Mouse (Mus musculus): ENCODE data around the gene Tff1. TPM values are rescaled to one million over a fixed set of nuclear protein-coding genes. Genes with fewer than 3 reads are reported as not detected.
A peak's percentile ranks its signal among the peaks of the same experiment; 100 is the strongest.

The Tff1 gene
- polyA plus RNA-seq, 1 experiment from 2014 or later, result not detected

DNA sequence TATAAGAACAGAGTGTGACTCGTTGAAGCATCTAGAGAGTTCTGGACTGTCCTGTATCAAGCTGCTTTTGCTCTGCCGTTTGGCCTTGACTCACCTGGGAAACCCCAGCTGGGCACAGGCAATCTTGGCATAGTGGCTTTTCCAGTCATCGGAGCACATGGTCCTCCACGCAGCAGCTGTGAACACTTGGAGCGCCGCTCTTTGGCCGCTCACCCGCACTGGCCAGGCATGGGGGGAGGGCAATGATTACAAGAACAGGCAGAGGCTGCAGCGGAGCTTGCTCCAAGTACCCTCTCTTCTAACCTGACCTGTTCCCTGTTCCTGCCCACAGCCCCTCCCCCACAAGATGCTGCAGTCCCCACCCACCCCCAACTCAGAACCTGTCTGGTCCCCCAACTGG lies 28.3 kb upstream of the Tff1 start:
- H3K4me2 ChIP-seq (replicated peaks; ENCODE audit: low read depth, low read length), result no peak overlapping the region
- H3K4me1 ChIP-seq (ENCODE audit: control insufficient read depth, insufficient read depth, low read length), result peaks cover 11% of the 10 kb centered on the region; the same call in 1 of the 2 replicates
- no peaks in the 10 kb centered on the region for H3K27me3 ChIP-seq (ENCODE audit: control insufficient read depth, insufficient read depth, low read length)
- ATAC-seq (ENCODE audit: low FRiP score, low TSS enrichment), result no peak
- no peak overlapping the region for H3K9ac ChIP-seq (ENCODE audit: low read depth, low read length)
- no peak overlapping the region for H3K27ac ChIP-seq (ENCODE audit: low read depth, low read length)
- no peaks in the 10 kb centered on the region for H3K36me3 ChIP-seq (ENCODE audit: control insufficient read depth, insufficient read depth, low read length)
- no peaks in the 10 kb centered on the region for H3K9me3 ChIP-seq (ENCODE audit: control insufficient read depth, low read length)
- WGBS, result 74% methylated on average over 9 of the region's 9 CpGs
- H3K4me3 ChIP-seq (ENCODE audit: low read length), result no peak overlapping the region

DNA sequence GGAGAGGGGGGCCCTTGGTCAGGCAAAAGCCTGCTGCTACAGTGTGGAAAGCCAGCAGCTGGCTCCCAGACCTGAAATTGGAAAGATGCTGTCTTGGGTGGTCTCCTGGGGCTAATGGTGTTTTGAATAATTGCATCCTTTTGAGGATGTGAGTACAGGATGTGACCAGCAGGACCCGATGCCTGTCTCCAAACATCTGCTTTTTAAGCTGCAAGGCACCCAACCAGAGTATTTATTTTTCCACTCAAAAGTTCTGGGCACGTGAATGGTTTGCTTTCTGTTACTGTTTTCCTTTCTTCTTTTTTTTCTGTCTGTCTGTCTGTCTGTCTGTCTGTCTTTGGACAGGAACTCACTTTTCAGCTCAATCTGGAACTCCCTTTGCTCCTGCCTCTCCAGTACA lies 27.6 kb upstream of the Tff1 start:
- Histone ChIP-seq H3K4me1 (ENCODE audit: control insufficient read depth, insufficient read depth, low read length) (peaks cover 11% of the 10 kb centered on the region; the same call in 1 of the 2 replicates), H3K27ac (ENCODE audit: low read depth, low read length) (no peak overlapping the region), H3K4me2 (replicated peaks; ENCODE audit: low read depth, low read length) (no peak overlapping the region), H3K9me3 (ENCODE audit: control insufficient read depth, low read length) (no peaks in the 10 kb centered on the region), H3K36me3 (ENCODE audit: control insufficient read depth, insufficient read depth, low read length) (no peaks in the 10 kb centered on the region), H3K27me3 (ENCODE audit: control insufficient read depth, insufficient read depth, low read length) (no peaks in the 10 kb centered on the region), H3K4me3 (ENCODE audit: low read length) (no peak overlapping the region), H3K9ac (ENCODE audit: low read depth, low read length) (no peak overlapping the region)
- 20% methylated on average over 2 of the region's 2 CpGs for WGBS
- ATAC-seq (ENCODE audit: low FRiP score, low TSS enrichment), result no peak

DNA sequence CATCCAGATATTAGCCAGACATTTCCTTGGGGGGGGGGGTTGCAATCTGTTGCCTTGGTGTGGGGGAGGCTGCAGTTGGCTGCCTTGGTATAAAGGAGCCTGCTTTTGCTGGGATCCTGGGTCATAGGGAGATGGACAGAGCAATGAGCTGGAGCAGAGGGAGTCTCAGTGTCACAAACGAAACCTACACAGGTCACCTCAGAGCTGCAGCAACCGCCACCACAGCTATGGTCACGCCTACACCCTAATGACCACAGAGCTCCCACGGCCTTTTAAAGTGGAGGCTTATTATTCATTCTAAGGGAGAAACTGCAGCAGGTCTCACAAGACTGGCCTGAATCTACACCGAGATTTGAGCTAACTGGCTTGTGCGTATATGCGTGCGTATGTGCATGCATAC lies 26.7 kb upstream of the Tff1 start:
- H3K9ac ChIP-seq (ENCODE audit: low read depth, low read length), result no peak overlapping the region
- H3K27ac ChIP-seq (ENCODE audit: low read depth, low read length), result no peak overlapping the region
- peak; percentile 66; the same call in 1 of the 2 replicates for ATAC-seq (ENCODE audit: low FRiP score, low TSS enrichment)
- 44% methylated on average over 8 of the region's 8 CpGs for WGBS
- no peak overlapping the region for H3K4me2 ChIP-seq (replicated peaks; ENCODE audit: low read depth, low read length)
- no peak overlapping the region for H3K4me3 ChIP-seq (ENCODE audit: low read length)
- H3K4me1 ChIP-seq (ENCODE audit: control insufficient read depth, insufficient read depth, low read length), result peaks cover 11% of the 10 kb centered on the region; the same call in 1 of the 2 replicates
- H3K36me3 ChIP-seq (ENCODE audit: control insufficient read depth, insufficient read depth, low read length), result no peaks in the 10 kb centered on the region
- no peaks in the 10 kb centered on the region for H3K27me3 ChIP-seq (ENCODE audit: control insufficient read depth, insufficient read depth, low read length)
- H3K9me3 ChIP-seq (ENCODE audit: control insufficient read depth, low read length), result no peaks in the 10 kb centered on the region

DNA sequence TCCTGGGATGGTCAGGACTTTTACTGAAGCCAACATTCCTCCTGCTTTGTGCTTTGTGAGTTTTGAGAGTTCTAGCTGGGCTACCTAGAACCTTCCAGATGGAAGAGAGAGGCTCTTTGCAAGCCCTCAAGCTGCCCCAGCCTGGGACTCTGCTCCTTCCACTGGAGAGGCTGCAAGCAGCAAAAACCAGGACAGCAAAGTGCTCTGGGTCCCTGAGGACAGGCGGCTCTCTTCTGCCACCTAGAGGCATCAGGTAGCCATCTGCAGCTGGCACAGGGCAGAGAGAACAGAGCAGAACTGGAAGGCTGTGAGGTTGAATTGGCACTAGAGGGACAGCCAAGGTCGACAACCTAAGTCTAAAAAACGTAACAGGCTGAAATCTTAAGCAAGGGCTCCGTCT lies 22.3 kb upstream of the Tff1 start:
- H3K4me2 ChIP-seq (replicated peaks; ENCODE audit: low read depth, low read length), result no peak overlapping the region
- ATAC-seq (ENCODE audit: low FRiP score, low TSS enrichment), result no peak

DNA sequence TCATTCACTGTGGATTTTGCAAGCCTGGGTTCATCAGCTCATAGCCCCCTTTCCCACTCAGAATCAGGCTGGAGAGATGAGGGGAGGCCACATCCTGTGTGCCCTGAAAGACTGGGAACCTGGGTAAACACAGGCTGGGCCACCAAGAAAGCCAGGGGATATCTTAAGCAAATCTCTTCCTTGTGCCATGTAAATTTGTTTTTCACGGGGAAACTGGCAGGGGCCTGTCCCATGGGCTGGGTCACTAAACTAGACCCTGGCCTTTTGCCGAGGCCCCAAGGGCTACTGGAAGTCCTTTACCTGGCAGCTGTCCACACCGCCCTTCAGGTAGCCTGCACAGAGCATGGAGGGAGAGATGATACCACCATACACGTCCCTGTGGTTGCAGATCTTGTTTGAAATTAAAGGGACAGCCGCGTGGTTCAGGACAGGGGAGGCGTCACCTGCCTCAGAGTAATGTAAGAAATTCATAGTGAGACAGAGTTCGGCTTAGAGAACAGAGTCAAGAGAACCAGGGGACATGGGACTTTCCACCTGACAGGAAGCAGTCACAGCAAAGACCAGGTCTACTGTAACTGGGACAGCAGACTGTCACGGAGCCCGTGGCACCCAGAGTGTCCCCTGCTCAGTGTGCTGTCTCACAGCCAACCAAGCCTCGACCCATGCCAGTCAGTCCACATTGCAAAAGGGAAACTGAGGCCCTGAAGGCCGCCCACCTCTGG lies 19.4 kb upstream of the Tff1 start:
- Histone ChIP-seq H3K4me3 (ENCODE audit: low read length) (no peak overlapping the region), H3K4me1 (ENCODE audit: control insufficient read depth, insufficient read depth, low read length) (no peaks in the 10 kb centered on the region), H3K9me3 (ENCODE audit: control insufficient read depth, low read length) (no peaks in the 10 kb centered on the region), H3K27ac (ENCODE audit: low read depth, low read length) (no peak overlapping the region), H3K4me2 (replicated peaks; ENCODE audit: low read depth, low read length) (no peak overlapping the region), H3K36me3 (ENCODE audit: control insufficient read depth, insufficient read depth, low read length) (no peaks in the 10 kb centered on the region), H3K27me3 (ENCODE audit: control insufficient read depth, insufficient read depth, low read length) (no peaks in the 10 kb centered on the region), H3K9ac (ENCODE audit: low read depth, low read length) (no peak overlapping the region)
- WGBS, result 78% methylated on average over 12 of the region's 12 CpGs
- ATAC-seq (ENCODE audit: low FRiP score, low TSS enrichment), result no peak

More for the DNA sequence above, 22.3 kb upstream of the Tff1 start:
- H3K27ac ChIP-seq (ENCODE audit: low read depth, low read length), result no peak overlapping the region
- no peaks in the 10 kb centered on the region for H3K27me3 ChIP-seq (ENCODE audit: control insufficient read depth, insufficient read depth, low read length)
- no peak overlapping the region for H3K4me3 ChIP-seq (ENCODE audit: low read length)
- 27% methylated on average over 4 of the region's 4 CpGs for WGBS
- H3K9ac ChIP-seq (ENCODE audit: low read depth, low read length), result no peak overlapping the region
- H3K4me1 ChIP-seq (ENCODE audit: control insufficient read depth, insufficient read depth, low read length), result peaks cover 8% of the 10 kb centered on the region; the same call in 1 of the 2 replicates
- H3K36me3 ChIP-seq (ENCODE audit: control insufficient read depth, insufficient read depth, low read length), result no peaks in the 10 kb centered on the region
- no peaks in the 10 kb centered on the region for H3K9me3 ChIP-seq (ENCODE audit: control insufficient read depth, low read length)

DNA sequence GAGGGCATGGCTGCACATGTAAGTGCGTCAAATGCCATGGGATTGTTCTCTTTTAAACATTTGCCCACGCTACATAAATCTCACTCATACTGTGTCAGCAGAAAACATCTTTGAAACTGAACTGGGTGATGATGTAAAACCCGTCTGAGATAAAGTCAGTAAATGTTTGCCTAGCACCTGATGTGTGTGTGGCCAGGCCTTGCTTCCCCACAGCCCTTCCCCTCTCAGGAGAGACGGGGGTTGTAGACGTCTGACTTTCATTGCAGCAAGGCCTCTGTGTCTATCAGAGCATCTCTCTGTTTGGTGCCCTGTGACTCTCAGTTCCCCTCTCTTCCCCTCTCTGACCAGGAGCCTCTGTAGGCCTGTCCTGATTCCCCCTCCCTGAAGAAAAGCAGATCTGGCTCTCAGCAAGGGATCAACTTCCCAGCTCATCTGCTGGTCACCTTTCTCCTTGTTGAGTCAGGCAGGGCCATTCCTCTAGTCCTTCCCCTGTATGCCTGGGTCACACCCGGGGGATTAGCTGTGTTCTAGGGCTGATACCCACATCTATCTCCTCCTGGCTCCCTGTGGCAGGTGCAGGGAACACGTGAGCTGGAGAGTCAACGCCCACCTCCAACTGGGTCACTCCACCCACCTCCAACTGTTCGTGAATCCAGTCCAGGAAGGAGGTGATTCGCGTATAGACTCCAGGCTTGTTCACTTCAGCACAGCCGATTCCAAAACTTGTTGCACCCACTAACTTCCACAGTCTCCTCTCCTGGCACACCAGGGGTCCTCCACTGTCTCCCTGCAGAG lies 18.3 kb upstream of the Tff1 start:
- Histone ChIP-seq H3K4me1 (ENCODE audit: control insufficient read depth, insufficient read depth, low read length) (no peaks in the 10 kb centered on the region), H3K9ac (ENCODE audit: low read depth, low read length) (no peak overlapping the region), H3K4me2 (replicated peaks; ENCODE audit: low read depth, low read length) (no peak overlapping the region), H3K9me3 (ENCODE audit: control insufficient read depth, low read length) (no peaks in the 10 kb centered on the region), H3K4me3 (ENCODE audit: low read length) (no peak overlapping the region), H3K36me3 (ENCODE audit: control insufficient read depth, insufficient read depth, low read length) (no peaks in the 10 kb centered on the region), H3K27me3 (ENCODE audit: control insufficient read depth, insufficient read depth, low read length) (no peaks in the 10 kb centered on the region), H3K27ac (ENCODE audit: low read depth, low read length) (no peak overlapping the region)
- 65% methylated on average over 12 of the region's 12 CpGs for WGBS
- ATAC-seq (ENCODE audit: low FRiP score, low TSS enrichment), result no peak

DNA sequence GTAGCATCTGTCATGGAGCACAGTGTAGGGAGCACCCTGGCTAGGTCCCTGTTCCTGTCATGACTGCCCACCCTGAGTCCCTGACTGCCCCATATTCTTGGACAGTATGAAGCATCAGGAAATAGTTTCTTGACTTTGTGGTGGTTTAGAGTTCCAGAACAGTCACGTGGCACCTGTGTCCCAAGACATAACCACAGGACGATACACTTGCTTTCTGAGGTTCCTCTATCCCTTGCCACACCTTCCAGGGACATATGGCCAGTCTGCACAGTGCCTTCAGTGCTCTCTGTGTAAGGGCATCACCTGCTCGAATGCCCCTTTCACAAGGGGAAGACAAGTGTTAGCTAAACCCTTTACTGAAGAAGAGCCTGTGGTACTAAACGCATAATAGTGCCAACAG lies 16.4 kb upstream of the Tff1 start:
- H3K27me3 ChIP-seq (ENCODE audit: control insufficient read depth, insufficient read depth, low read length), result no peaks in the 10 kb centered on the region
- no peak overlapping the region for H3K9ac ChIP-seq (ENCODE audit: low read depth, low read length)
- H3K27ac ChIP-seq (ENCODE audit: low read depth, low read length), result no peak overlapping the region
- H3K4me3 ChIP-seq (ENCODE audit: low read length), result no peak overlapping the region
- H3K9me3 ChIP-seq (ENCODE audit: control insufficient read depth, low read length), result no peaks in the 10 kb centered on the region
- no peaks in the 10 kb centered on the region for H3K4me1 ChIP-seq (ENCODE audit: control insufficient read depth, insufficient read depth, low read length)
- WGBS, result 86% methylated on average over 4 of the region's 4 CpGs
- no peak overlapping the region for H3K4me2 ChIP-seq (replicated peaks; ENCODE audit: low read depth, low read length)
- no peaks in the 10 kb centered on the region for H3K36me3 ChIP-seq (ENCODE audit: control insufficient read depth, insufficient read depth, low read length)
- ATAC-seq (ENCODE audit: low FRiP score, low TSS enrichment), result no peak

DNA sequence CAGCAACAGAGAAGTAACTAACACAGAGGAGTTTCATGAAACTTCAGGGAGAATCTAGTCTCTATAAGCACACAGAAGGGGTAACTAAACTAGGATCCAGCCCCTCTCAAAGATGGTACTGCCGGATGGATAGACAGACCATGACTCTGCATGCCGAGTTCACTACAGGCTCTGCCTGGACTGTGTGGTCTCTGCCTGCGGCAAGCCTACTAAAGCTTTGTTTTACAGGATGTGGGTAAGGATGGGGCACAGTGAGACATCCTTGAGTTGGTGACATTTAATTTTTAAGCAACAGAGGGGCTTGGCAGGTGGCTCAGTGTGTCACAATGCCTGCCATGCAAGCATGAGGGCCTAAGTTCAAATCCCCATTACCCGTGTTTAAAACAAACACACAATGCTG lies 11.2 kb upstream of the Tff1 start:
- H3K9ac ChIP-seq (ENCODE audit: low read depth, low read length), result no peak overlapping the region
- ATAC-seq (ENCODE audit: low FRiP score, low TSS enrichment), result no peak
- no peaks in the 10 kb centered on the region for H3K9me3 ChIP-seq (ENCODE audit: control insufficient read depth, low read length)
- no peaks in the 10 kb centered on the region for H3K36me3 ChIP-seq (ENCODE audit: control insufficient read depth, insufficient read depth, low read length)
- H3K27ac ChIP-seq (ENCODE audit: low read depth, low read length), result no peak overlapping the region
- WGBS, result 87% methylated on average over 4 of the region's 4 CpGs
- no peak overlapping the region for H3K4me3 ChIP-seq (ENCODE audit: low read length)
- no peaks in the 10 kb centered on the region for H3K27me3 ChIP-seq (ENCODE audit: control insufficient read depth, insufficient read depth, low read length)
- H3K4me1 ChIP-seq (ENCODE audit: control insufficient read depth, insufficient read depth, low read length), result no peaks in the 10 kb centered on the region
- no peak overlapping the region for H3K4me2 ChIP-seq (replicated peaks; ENCODE audit: low read depth, low read length)

DNA sequence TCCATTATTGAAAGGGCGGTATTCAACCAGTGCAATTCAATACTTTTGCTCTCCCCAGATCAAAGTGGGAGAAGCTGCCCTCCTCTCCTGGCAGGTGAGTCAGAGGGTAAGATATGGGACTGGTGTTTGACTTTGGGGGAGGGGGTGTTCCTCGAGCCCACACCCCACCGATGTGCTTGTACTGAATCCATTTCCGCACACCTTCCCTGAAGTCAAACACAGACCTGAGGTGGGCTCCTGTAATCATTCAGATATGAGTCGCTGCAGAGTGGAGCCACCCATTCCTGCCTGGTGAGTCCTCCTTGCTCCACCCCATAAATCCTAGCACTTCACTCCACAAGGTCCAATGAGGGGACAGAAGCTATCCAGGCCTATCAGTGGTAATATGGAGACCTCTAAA lies 4.7 kb upstream of the Tff1 start:
- ATAC-seq (ENCODE audit: low FRiP score, low TSS enrichment), result no peak
- Histone ChIP-seq H3K4me3 (ENCODE audit: low read length) (no peak overlapping the region), H3K4me1 (ENCODE audit: control insufficient read depth, insufficient read depth, low read length) (no peaks in the 10 kb centered on the region), H3K27me3 (ENCODE audit: control insufficient read depth, insufficient read depth, low read length) (no peaks in the 10 kb centered on the region), H3K9me3 (ENCODE audit: control insufficient read depth, low read length) (no peaks in the 10 kb centered on the region), H3K9ac (ENCODE audit: low read depth, low read length) (no peak overlapping the region), H3K27ac (ENCODE audit: low read depth, low read length) (no peak overlapping the region), H3K36me3 (ENCODE audit: control insufficient read depth, insufficient read depth, low read length) (no peaks in the 10 kb centered on the region), H3K4me2 (replicated peaks; ENCODE audit: low read depth, low read length) (no peak overlapping the region)
- 81% methylated on average over 5 of the region's 5 CpGs for WGBS

Data from kidney, embryonic 14.5 days (tissue).